Mouse (Mus musculus): ENCODE measurements around the gene Faap100.

Gene Faap100

GRCm38 (mm10) chr11:120376302-120377160, 2.0 kb downstream of the Faap100 start:
- no peak for DNase-seq (ENCODE audit: low spot score in 2 of 2)

GRCm38 (mm10) chr11:120375324-120375723, 3.2 kb downstream of the Faap100 start:
- DNase-seq (ENCODE audit: low spot score in 2 of 2) = no peak

GRCm38 (mm10) chr11:120373820-120374586, 4.6 kb downstream of the Faap100 start:
- DNase-seq (ENCODE audit: low spot score in 2 of 2) = no peak

GRCm38 (mm10) chr11:120373025-120373424, 5.5 kb downstream of the Faap100 start:
- no peak for DNase-seq (ENCODE audit: low spot score in 2 of 2)

- peak; percentile 35 to 53 for DNase-seq (ENCODE audit: low spot score in 2 of 2)
Measured at GRCm38 (mm10) chr11:120369656-120370055, 8.9 kb downstream of the Faap100 start.

GRCm38 (mm10) chr11:120366443-120367027, 12.0 kb downstream of the Faap100 start:
- no peak for DNase-seq (ENCODE audit: low spot score in 2 of 2)

- DNase-seq (ENCODE audit: low spot score in 2 of 2) = no peak
Measured at GRCm38 (mm10) chr11:120362891-120363290, 15.7 kb downstream of the Faap100 start.

- DNase-seq (ENCODE audit: low spot score in 2 of 2) = no peak
Measured at GRCm38 (mm10) chr11:120361295-120361694, 17.3 kb downstream of the Faap100 start, which contains the start of gene Fscn2. Fscn2 (plus strand) TSS chr11:120361534.

- no peak for DNase-seq (ENCODE audit: low spot score in 2 of 2)
Measured at GRCm38 (mm10) chr11:120360755-120361154, 17.8 kb downstream of the Faap100 start.

- no peak for DNase-seq (ENCODE audit: low spot score in 2 of 2)
Measured at GRCm38 (mm10) chr11:120360062-120360461, 18.5 kb downstream of the Faap100 start.

- no peak for DNase-seq (ENCODE audit: low spot score in 2 of 2)
Measured at GRCm38 (mm10) chr11:120359391-120359790, 19.2 kb downstream of the Faap100 start.

- no peak for DNase-seq (ENCODE audit: low spot score in 2 of 2)
Measured at GRCm38 (mm10) chr11:120357791-120358401, 20.7 kb downstream of the Faap100 start.

- DNase-seq (ENCODE audit: low spot score in 2 of 2) = no peak
Measured at GRCm38 (mm10) chr11:120356900-120357299, 21.7 kb downstream of the Faap100 start.

GRCm38 (mm10) chr11:120356319-120356840, 22.2 kb downstream of the Faap100 start:
- DNase-seq (ENCODE audit: low spot score in 2 of 2) = no peak

- DNase-seq (ENCODE audit: low spot score in 2 of 2) = no peak
Measured at GRCm38 (mm10) chr11:120355277-120356039, 23.1 kb downstream of the Faap100 start.

GRCm38 (mm10) chr11:120354304-120355276, 24.0 kb downstream of the Faap100 start:
- DNase-seq (ENCODE audit: low spot score in 2 of 2) = no peak

GRCm38 (mm10) chr11:120353500-120354303, 24.9 kb downstream of the Faap100 start:
- DNase-seq (ENCODE audit: low spot score in 2 of 2) = peak; percentile 77 to 90

GRCm38 (mm10) chr11:120352571-120353290, 25.8 kb downstream of the Faap100 start:
- DNase-seq (ENCODE audit: low spot score in 2 of 2) = no peak

Measured in spleen, postnatal 14 days (tissue).